Mouse (Mus musculus) midbrain, postnatal 0 days (tissue): Measurements from ENCODE around the gene Gins3. TPM values are rescaled to one million over a fixed set of nuclear protein-coding genes. Genes with fewer than 3 reads are reported as not detected.
"Not testable (repeated sequence)": the region's sequence is repeated elsewhere in the genome, so short reads cannot be mapped to it uniquely, and the experiment has no call there.

Source experiments
- ATAC-seq: fragments of 200-750 bp; cut with Nextera tagmentation; 2 replicates; pipeline ENCODE4 v1.8.0; 2017; ENCODE audit warnings: moderate number of reproducible peaks, mild to moderate bottlenecking, moderate TSS enrichment, moderate library complexity; ENCODE audit not compliant: low FRiP score
- DNase-seq: peaks from one replicate; pipeline ENCODE4 v3.0.0-alpha.2; 2015; ENCODE audit warnings: low spot score
- H3K27ac ChIP-seq: fragments of 300-500 bp; sonication (generic); 2 replicates; pipeline ENCODE4 v1.5.1; 2014; ENCODE audit warnings: low read depth, mild to moderate bottlenecking, low read length, mixed read lengths
- H3K27me3 ChIP-seq: fragments of 300-500 bp; sonication (generic); 2 replicates; pipeline ENCODE4 v1.6.1; 2014; ENCODE audit warnings: low read length, control low read depth, mixed read lengths; ENCODE audit not compliant: insufficient read depth
- H3K36me3 ChIP-seq: fragments of 300-500 bp; sonication (generic); 2 replicates; pipeline ENCODE4 v1.6.1; 2014; ENCODE audit warnings: low read length, control low read depth, mixed read lengths; ENCODE audit not compliant: insufficient read depth
- H3K4me1 ChIP-seq: fragments of 300-500 bp; sonication (generic); 2 replicates; pipeline ENCODE4 v1.6.1; 2014; ENCODE audit warnings: mild to moderate bottlenecking, control low read depth, antibody characterized with exemption, low read length, mixed read lengths; ENCODE audit not compliant: insufficient read depth
- H3K4me2 ChIP-seq: fragments of 300-500 bp; sonication (generic); 2 replicates; pipeline ENCODE4 v1.6.1; 2014; ENCODE audit warnings: low read depth, mild to moderate bottlenecking, low read length, mixed read lengths; ENCODE audit not compliant: poor library complexity, severe bottlenecking
- H3K4me3 ChIP-seq: fragments of 300-500 bp; sonication (generic); 2 replicates; pipeline ENCODE4 v1.5.1; 2014; ENCODE audit warnings: low read depth, mild to moderate bottlenecking, low read length, moderate library complexity
- H3K9ac ChIP-seq: fragments of 300-500 bp; sonication (generic); replicated peaks from 2 replicates; pipeline ENCODE4 v1.6.1; 2014; ENCODE audit warnings: mild to moderate bottlenecking, low read length, moderate library complexity, mixed read lengths; ENCODE audit not compliant: poor library complexity, severe bottlenecking
- H3K9me3 ChIP-seq: fragments of 300-500 bp; sonication (generic); 2 replicates; pipeline ENCODE4 v1.6.1; 2016; ENCODE audit warnings: low read length, control low read depth
- CTCF ChIP-seq: IDR thresholded peaks from 2 replicates; pipeline ENCODE4 v1.5.1; 2016; ENCODE audit warnings: antibody characterized with exemption, mild to moderate bottlenecking
- WGBS: fragments of 180-500 bp; shearing (Covaris S2); extraction: QIAGEN DNeasy Blood & Tissue Kit; methylation state at CpG from one replicate; pipeline ENCODE4 v1.1.7; 2014; 5-methylcytosine and 5-hydroxymethylcytosine counted together
- polyA plus RNA-seq: library from polyadenylated mRNA; unstranded; fragments of >200 nt; fragmentation: Nextera tagmentation; extraction: Ambion mirVana; gene quantifications from 2 replicates; pipeline ENCODE4 v1.2.1, GENCODE M21; 2015
- total RNA-seq: library from RNA; depleted of rRNA; stranded (reverse); fragments of >200 nt; gene quantifications from 2 replicates; pipeline ENCODE4 v1.2.3, GENCODE M21; 2014

The Gins3 gene
- total and polyA plus RNA-seq, 2 experiments from 2014 or later = 2.7 to 4.0 TPM

GRCm38 (mm10) chr8:95661575-95661974, 28.3 kb downstream of the Gins3 start:
- Histone ChIP-seq H3K4me2 (no peak overlapping the region), H3K36me3 (no peaks in the 10 kb centered on the region), H3K9me3 (no peaks in the 10 kb centered on the region), H3K27ac (no peak overlapping the region), H3K27me3 (no peaks in the 10 kb centered on the region), H3K9ac (no peak overlapping the region), H3K4me1 (no peaks in the 10 kb centered on the region), H3K4me3 (no peak overlapping the region)
- no peak for DNase-seq
- no peak for TF ChIP-seq CTCF
- WGBS = 92% methylated on average over 6 of the region's 6 CpGs
- no peak for ATAC-seq

DNA sequence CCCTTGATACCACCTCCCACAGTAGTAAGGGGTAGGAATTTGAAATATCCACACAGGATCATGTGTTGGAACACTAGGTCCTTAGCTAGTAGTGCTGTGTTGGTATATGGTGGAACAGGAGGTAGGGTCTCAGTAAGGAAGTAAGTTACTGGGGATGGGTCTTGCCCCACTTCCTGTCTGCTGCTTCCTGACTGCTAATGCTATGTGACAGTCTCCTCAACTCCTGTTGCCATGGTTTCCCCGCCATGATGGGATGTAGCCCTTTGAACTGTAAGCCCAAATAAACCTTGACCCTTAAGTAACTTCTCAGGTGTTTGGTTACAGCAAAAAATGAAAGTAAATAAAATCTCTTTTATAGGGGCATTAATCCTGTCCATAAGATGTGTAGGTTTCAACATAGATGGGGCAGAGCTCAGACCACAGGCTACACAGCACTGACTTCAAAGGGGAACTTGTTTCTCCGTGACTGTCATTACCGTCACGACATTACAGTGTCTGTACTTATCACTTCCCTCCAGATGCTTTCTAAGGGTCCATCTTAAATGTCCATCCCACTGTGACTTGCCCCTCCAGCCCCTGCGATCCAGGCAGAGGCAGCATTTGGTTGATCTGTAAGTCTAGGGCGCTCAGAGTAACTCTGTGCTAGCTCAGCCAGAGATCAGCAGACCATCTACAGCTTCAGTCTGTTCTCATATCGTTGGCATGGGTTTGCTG, 29.8 kb downstream of the Gins3 start:
- ATAC-seq = no peak
- H3K9me3 ChIP-seq = no peaks in the 10 kb centered on the region
- no peak overlapping the region for H3K4me2 ChIP-seq
- 80% methylated on average over 7 of the region's 7 CpGs for WGBS
- no peak for TF ChIP-seq CTCF
- H3K27ac ChIP-seq = no peak overlapping the region
- no peaks in the 10 kb centered on the region for H3K4me1 ChIP-seq
- DNase-seq = no peak
- H3K27me3 ChIP-seq = no peaks in the 10 kb centered on the region
- no peak overlapping the region for H3K4me3 ChIP-seq
- H3K36me3 ChIP-seq = no peaks in the 10 kb centered on the region
- no peak overlapping the region for H3K9ac ChIP-seq

- Histone ChIP-seq H3K4me3 (no peak overlapping the region), H3K36me3 (no peaks in the 10 kb centered on the region), H3K4me1 (no peaks in the 10 kb centered on the region), H3K9ac (no peak overlapping the region), H3K9me3 (no peaks in the 10 kb centered on the region), H3K27ac (no peak overlapping the region), H3K4me2 (no peak overlapping the region), H3K27me3 (no peaks in the 10 kb centered on the region)
- ATAC-seq (no peak), DNase-seq (no peak)
- 71% methylated on average over 4 of the region's 4 CpGs for WGBS
- no peak for TF ChIP-seq CTCF
These were observed 30.3 kb downstream of the Gins3 start for GRCm38 (mm10) chr8:95663599-95663949.

DNA sequence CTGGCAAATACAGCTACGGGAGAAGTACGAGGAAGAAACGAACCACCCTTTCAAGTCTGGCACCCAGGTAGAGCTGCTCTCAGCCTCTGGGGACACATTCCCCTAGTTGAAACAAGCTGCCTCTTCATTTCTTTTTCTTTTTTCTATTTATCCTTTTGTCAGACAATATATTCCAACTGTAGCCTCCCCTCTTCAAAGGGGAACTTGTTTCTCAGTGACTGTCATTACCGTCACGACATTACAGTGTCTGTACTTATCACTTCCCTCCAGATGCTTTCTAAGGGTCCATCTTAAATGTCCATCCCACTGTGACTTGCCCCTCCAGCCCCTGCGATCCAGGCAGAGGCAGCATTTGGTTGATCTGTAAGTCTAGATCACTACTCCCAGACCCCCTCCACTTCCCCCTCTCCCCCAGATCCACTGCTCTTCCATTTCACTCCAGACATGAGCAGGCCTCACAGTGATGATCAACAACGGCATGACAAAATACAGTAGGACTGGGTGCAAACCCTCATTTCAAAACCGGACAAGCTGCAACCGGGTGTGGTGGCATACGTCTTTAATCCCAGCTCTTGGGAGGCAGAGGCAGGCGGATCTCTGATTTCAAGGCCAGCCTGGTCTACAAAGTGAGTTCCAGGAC, 32.7 kb downstream of the Gins3 start:
- not testable (repeated sequence) for H3K9ac ChIP-seq, H3K4me2 ChIP-seq, ATAC-seq, H3K27ac ChIP-seq, H3K4me1 ChIP-seq, H3K4me3 ChIP-seq, H3K36me3 ChIP-seq, H3K9me3 ChIP-seq, DNase-seq, H3K27me3 ChIP-seq
- 96% methylated on average over 11 of the region's 11 CpGs for WGBS

- WGBS = 45% methylated on average over 8 of the region's 8 CpGs
These were observed 35.1 kb downstream of the Gins3 start for GRCm38 (mm10) chr8:95668163-95668958.

DNA sequence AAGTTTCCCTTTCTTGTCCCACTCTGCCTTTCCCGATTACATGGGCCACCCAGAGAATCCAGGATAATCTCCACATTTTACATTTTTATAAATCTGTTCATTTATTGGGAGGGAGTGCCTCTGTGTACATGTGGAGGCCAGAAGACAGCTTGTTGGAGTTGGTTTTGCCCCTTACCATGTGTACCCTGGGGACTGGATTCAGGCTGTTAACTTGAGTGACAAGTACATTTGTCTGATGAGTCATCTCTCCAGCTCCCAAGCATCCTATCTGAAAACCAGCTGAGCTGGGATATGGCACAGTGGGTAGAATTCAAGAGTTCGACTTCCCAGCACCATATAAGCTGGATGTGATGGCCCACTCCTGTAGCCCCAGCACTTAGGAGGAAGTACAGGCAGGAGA, 36.7 kb downstream of the Gins3 start:
- H3K4me1 ChIP-seq = no peaks in the 10 kb centered on the region
- H3K27me3 ChIP-seq = no peaks in the 10 kb centered on the region
- H3K4me2 ChIP-seq = no peak overlapping the region
- H3K9me3 ChIP-seq = no peaks in the 10 kb centered on the region
- ATAC-seq (no peak), DNase-seq (no peak)
- TF ChIP-seq CTCF = no peak
- no peaks in the 10 kb centered on the region for H3K36me3 ChIP-seq
- WGBS = 83% methylated on average over 2 of the region's 2 CpGs
- no peak overlapping the region for H3K27ac ChIP-seq
- H3K4me3 ChIP-seq = no peak overlapping the region
- H3K9ac ChIP-seq = no peak overlapping the region

More at GRCm38 (mm10) chr8:95668163-95668958, 35.1 kb downstream of the Gins3 start:
- no peak overlapping the region for H3K4me3 ChIP-seq
- no peaks in the 10 kb centered on the region for H3K27me3 ChIP-seq
- no peak for DNase-seq
- no peaks in the 10 kb centered on the region for H3K36me3 ChIP-seq
- H3K9me3 ChIP-seq = no peaks in the 10 kb centered on the region
- H3K27ac ChIP-seq = no peak overlapping the region
- ATAC-seq = no peak
- TF ChIP-seq CTCF = no peak
- no peak overlapping the region for H3K4me2 ChIP-seq
- no peak overlapping the region for H3K9ac ChIP-seq
- H3K4me1 ChIP-seq = no peaks in the 10 kb centered on the region
